Mouse (Mus musculus): ENCODE measurements at regions not wholly inside any gene's neighbourhood (a gene's known extent, or its start where the extent isn't known, plus 50 kb on each side); places are given as distances from the start of the nearest gene placed in this dataset.

DNA sequence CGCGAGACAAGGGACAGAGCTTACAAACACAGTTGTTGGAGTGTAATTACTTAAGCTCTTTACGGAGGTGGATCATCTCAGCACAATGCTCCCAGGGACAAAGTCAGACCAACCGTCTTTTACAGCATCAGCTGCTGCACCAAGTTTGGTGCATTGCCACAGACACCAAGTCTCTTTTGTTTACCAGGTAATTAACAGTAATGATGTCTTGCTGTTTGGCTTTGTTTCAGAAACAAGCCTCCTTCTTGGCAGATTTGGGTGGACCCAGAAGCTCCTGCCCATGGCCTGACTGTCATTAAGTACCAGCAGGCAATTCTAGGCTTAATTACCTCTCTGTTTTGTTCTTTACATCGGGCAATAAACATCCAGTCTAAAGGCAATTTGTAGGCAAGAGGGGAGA lies 572.0 kb upstream of the Itga1 start:
- DNase-seq (ENCODE audit: low spot score): peak; percentile 79

- no peak for DNase-seq (ENCODE audit: low spot score)
Measured at GRCm38 (mm10) chr13:115671685-115672084, 569.9 kb upstream of the Itga1 start.

DNA sequence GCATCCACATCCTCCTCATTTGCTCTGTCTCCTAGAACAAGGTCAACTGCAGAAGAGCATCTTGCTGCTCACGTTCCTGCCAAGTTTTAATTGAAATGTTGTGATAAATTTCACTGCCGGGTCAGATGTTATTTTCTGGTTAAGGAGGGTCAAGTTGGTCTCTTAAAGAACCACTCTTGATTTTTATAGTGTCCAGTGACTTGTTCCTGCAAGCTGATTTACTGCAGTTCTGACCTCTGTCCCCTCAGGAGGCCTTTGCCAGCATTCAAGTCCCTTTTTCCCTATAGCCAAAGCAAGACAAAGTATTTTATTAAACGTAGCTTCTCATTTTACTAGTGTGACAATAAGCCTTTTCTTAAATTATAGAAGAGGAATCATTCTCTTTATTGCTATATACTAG lies 567.8 kb upstream of the Itga1 start:
- no peak for DNase-seq (ENCODE audit: low spot score)

- no peak for DNase-seq (ENCODE audit: low spot score)
Measured at GRCm38 (mm10) chr13:115655134-115655533, 553.4 kb upstream of the Itga1 start.

GRCm38 (mm10) chr13:115652935-115653334 lies 551.2 kb upstream of the Itga1 start:
- no peak for DNase-seq (ENCODE audit: low spot score)

GRCm38 (mm10) chr13:115652352-115652751 lies 550.6 kb upstream of the Itga1 start:
- DNase-seq (ENCODE audit: low spot score): no peak

DNA sequence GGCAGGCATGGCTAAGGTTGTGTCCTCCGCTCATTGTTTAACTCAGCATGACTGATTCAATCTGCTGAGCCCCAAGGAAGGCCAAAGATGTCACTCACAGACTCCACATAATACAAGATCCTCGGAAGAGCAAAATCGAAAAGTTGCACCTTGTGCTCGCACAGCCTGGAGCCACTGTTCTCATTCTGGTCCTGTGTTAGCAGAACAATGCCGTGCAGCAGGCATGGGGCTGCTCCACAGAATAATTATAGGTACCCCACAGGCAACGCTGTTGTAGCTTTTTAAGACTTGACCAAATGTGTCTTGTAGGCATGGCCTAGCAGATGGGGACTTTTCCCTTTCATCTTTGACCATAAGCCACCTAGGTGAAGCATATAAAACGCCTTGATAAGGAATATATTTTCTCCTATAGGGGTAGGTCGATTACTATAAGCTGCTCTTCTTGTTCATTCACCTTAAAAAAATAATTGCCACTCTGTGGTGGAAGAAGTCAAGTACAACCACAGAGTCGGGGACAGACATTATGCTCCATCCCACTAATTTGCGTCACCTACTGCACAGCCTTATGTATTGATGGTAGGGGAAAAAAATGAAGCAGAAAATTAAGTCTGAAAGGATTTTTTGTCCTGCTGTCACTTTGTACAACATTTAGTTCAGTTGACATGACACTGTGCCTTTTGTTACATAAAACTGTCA lies 529.8 kb upstream of the Itga1 start:
- DNase-seq (ENCODE audit: low spot score): peak; percentile 80

DNA sequence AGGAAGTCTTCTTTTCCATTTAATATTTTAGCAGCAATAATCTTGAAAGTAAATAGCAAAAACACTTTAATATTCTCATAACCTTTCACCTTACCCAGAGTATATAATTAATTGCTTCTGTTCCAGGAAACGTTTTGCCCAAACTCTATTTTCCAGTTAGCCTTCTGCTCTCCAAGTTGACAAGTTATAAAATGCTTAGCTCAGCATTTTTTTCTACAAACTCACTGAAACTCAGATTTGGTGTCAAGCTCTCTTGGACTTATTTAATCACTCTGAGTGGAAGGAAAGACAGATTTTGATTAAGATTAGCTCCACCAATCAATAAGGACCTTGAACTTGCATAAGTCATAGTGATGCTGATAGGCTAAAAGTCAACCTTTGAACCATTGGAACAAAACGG lies 528.8 kb upstream of the Itga1 start:
- no peak for DNase-seq (ENCODE audit: low spot score)

DNA sequence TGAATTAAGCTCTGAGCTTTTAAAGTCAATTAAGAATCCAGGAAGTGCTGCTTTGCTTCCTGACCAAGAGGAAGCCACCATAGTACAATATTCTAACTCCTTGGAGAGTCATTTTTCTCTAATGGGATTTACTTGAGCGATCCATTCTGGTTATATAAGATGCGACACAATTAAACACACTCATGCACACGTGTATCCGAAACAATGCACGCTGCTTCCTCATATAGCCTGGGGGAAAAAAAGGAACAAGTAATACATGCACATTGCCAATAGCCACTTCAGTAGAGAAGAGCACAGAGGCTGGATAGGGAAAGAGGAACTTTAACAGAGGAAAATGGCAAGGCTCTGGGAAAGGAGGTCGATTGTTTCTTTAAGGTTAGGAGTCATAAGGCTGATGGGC lies 511.4 kb upstream of the Itga1 start:
- no peak for DNase-seq (ENCODE audit: low spot score)

GRCm38 (mm10) chr13:115606441-115606840 lies 504.7 kb upstream of the Itga1 start:
- no peak for DNase-seq (ENCODE audit: low spot score)

GRCm38 (mm10) chr13:115595126-115595671 lies 493.4 kb upstream of the Itga1 start:
- no peak for DNase-seq (ENCODE audit: low spot score)

- no peak for DNase-seq (ENCODE audit: low spot score)
Measured at GRCm38 (mm10) chr13:115575967-115576366, 474.2 kb upstream of the Itga1 start.

DNA sequence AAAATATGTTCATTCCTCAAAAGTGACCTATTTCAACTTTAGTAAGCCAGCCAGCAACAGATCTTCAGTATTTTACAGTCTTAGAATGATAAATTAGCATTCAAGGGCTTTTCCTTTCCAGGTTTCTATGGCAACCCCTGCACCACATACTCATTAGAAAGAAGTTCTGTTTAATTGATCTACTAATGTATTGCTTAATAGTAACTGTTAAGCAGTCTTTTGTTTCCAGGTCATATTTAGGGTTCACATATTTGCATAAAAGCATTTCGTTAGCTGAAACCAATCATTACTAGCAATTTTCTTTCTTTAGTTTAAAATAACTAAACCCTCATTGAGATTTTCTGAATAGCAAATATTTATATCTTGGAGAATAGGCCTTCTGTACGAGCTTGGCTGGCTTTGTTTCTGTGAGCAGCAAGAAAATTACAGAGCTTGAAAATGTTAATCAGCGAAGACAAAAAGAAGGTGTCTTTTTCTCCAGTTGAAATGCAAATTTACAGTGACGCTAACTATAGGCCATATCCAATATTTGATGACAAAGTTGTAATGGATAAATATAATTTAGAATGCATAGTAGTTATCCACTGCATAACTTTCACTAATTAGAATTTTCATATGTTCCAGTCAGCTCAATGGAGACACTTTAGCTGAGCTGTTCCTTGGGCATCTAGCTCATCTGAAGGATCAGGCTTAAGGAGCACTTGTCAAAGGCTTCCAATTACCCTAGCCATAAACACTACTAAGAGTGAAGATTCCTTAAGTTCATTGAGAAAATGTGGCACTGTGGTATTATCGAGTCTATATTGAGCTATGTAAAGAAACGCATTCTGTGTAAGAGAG lies 473.5 kb upstream of the Itga1 start:
- DNase-seq (ENCODE audit: low spot score): no peak

GRCm38 (mm10) chr13:115541167-115541566 lies 439.4 kb upstream of the Itga1 start:
- no peak for DNase-seq (ENCODE audit: low spot score)

DNA sequence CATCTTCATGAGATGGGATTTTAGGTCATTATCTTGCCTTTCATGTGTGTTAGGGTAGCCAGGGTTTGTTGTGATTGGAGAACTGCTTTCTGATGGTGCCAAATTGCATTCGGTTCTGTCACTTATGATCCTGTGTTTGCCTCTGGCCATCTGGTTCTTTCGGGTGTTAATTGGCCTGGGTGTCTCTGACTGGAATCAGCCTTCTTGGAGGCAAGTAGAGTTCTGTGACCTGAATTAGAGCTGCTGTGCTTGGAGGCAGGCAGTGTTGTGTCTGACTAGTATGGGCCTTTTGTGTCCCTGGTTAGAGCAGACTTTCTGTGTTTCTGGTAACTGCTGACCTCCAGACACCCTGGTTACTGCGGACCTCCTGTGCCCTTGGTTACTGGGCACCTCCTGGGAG lies 434.1 kb upstream of the Itga1 start:
- no peak for DNase-seq (ENCODE audit: low spot score)

GRCm38 (mm10) chr13:115513914-115514313 lies 412.1 kb upstream of the Itga1 start:
- peak; percentile 9 for DNase-seq (ENCODE audit: low spot score)

- DNase-seq (ENCODE audit: low spot score): no peak
Measured at GRCm38 (mm10) chr13:115512214-115512613, 410.4 kb upstream of the Itga1 start.

GRCm38 (mm10) chr13:115508646-115509045 lies 406.9 kb upstream of the Itga1 start:
- DNase-seq (ENCODE audit: low spot score): peak; percentile 39

- peak; percentile 30 for DNase-seq (ENCODE audit: low spot score)
Measured at GRCm38 (mm10) chr13:115494399-115494798, 392.6 kb upstream of the Itga1 start.

DNA sequence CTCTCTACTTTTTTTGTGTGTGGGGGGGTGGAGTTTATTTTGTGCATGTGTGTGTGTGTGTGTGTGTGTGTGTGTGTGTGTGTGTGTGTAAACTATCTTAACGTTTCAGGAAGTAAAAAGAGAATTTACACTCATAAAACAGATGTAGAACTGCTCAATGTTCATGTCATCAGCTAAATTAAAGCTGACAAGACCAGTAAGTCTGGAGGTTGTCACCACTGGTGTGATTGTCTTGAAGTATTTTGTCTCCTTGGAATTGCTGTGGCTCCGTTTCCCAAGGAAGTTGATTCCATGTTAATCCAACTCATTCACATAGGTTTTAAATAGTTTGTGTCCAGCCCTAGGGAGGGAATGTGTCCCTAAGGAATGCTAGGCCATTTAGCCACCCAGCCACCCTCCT lies 374.1 kb upstream of the Itga1 start:
- DNase-seq (ENCODE audit: low spot score): no peak

- no peak for DNase-seq (ENCODE audit: low spot score)
Measured at GRCm38 (mm10) chr13:115465689-115466088, 363.9 kb upstream of the Itga1 start.

DNA sequence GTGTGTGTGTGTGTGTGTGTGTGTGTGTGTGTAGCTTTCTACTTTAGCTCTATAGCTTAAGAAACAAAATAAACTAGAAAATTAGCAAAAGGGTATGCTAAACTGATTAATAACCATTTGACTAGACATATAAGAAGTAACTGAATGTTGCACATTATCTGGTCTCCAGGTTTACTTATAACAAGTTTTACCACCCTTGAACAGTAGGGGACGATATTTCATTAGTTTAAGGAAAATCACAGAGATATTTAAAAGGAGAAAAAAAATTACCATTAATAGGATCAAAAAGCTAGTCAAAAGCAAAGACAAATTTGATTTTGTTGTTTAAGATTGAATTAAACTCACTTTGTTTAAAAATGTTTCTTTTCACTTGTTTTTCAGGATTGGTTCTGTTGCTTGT lies 349.5 kb upstream of the Itga1 start:
- peak; percentile 75 for DNase-seq (ENCODE audit: low spot score)
